Mouse (Mus musculus): Measurements from ENCODE around the gene Has1. TPM values are rescaled to one million over a fixed set of nuclear protein-coding genes. Genes with fewer than 3 reads are reported as not detected.

Gene Has1
- 0.78 and 1.2 TPM in 2 replicates for polyA plus RNA-seq (2014; fragmentation: Nextera tagmentation; extraction: Ambion mirVana)

DNA sequence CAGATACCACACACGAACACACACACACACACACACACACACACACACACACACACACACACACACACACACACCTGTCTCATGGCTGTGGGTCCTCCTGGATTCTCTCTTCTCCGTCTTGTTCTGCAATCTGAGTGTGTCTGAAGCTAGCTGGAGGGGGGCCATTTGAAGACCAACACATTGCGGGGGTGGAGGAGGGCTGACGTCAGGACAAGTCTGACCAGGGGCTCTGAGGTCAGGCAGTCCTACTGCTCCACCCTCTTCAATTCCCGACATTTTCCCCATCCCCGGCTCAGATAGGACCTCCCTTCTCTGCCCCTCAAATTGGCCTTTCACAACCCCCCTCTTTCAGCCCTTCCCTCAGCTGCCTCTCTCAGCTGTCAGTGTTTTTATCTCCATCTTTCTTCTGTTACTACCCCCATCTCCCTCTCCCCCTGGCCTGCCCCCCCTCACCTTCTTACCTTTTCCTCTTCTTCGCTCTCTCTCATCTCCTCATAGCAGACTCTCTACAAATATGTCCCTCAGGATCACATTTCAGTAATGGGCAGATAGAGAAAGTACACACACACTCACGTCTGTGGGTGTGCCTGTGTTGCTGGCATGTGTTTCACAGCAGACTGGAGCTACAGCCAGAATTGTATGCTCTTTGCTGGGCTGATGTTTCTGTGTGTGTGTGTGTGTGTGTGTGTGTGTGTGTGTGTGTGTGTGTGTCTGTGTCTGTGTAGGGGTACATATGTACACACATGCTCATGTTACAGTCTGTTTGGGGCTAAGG is at the start of gene Has1:
Has1 (minus strand) TSS at position 142 of the 775 bp plus-strand sequence.
- 72% methylated on average over 8 of the region's 8 CpGs for WGBS
- no peak within 1 kb of the TSS for H3K9ac ChIP-seq (replicated peaks; ENCODE audit: low read length)
- no peaks in the 10 kb centered on the region for H3K9me3 ChIP-seq (ENCODE audit: control insufficient read depth, low read length)
- no peak within 1 kb of the TSS for H3K27ac ChIP-seq (replicated peaks; ENCODE audit: low read depth, low read length)
- H3K36me3 ChIP-seq (ENCODE audit: control insufficient read depth, insufficient read depth, low read length): no peaks in the 10 kb centered on the region
- no peak for DNase-seq
- ATAC-seq (ENCODE audit: low FRiP score, low TSS enrichment): peak; percentile 34; the same call in 1 of the 2 replicates
- H3K4me3 ChIP-seq (replicated peaks; ENCODE audit: low read depth, low read length): no peak within 1 kb of the TSS
- no peaks in the 10 kb centered on the region for H3K27me3 ChIP-seq (ENCODE audit: control insufficient read depth, insufficient read depth, low read length)
- no peak within 1 kb of the TSS for H3K4me2 ChIP-seq (ENCODE audit: low read length)
- H3K4me1 ChIP-seq (ENCODE audit: control insufficient read depth, insufficient read depth, low read length): no peaks in the 10 kb centered on the region

DNA sequence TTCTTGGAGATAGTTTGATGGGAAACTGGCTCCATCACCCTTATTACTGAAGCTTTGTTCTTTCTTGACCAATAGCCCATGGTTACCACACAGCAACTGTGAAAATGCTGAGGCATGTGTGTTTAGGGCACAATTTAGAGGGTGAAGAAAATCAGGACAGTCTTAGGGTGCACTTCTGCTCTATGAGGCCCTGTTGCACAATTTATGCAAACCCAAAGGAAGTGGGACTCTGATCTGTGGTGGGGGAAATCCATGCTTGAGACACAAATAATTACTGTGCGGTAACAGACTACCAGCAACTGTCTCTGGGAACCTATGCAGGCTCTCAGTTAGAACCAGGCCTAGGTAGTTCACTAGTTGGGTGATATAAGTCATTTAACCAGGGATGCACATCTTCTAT is 45.8 kb upstream of the Has1 start:
- H3K4me1 ChIP-seq (ENCODE audit: control insufficient read depth, insufficient read depth, low read length): no peaks in the 10 kb centered on the region

DNA sequence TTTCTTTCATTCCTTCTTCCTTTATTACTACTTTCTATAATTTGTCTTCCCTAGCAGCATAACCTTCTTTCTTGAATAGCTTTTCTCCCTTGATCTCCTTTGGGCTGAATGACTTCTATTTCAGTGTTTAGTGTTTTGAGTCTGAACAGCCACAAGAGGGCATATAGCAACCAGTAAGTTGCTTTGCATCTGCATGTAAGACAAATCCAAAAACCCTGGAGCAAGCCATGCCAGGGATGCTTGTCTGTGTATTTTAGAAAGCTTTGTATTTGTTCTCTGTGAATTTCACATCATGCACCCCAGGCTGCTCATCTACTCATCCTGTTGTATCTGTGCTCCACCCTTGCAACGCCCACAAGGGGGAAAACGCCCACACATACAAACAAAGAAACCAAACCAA is 44.3 kb upstream of the Has1 start:
- no peaks in the 10 kb centered on the region for H3K36me3 ChIP-seq (ENCODE audit: control insufficient read depth, insufficient read depth, low read length)
- H3K9ac ChIP-seq (replicated peaks; ENCODE audit: low read length): no peak overlapping the region
- no peaks in the 10 kb centered on the region for H3K4me1 ChIP-seq (ENCODE audit: control insufficient read depth, insufficient read depth, low read length)
- WGBS: 80% methylated on average over 2 of the region's 2 CpGs
- no peak overlapping the region for H3K4me3 ChIP-seq (replicated peaks; ENCODE audit: low read depth, low read length)
- H3K9me3 ChIP-seq (ENCODE audit: control insufficient read depth, low read length): no peaks in the 10 kb centered on the region
- H3K27ac ChIP-seq (replicated peaks; ENCODE audit: low read depth, low read length): no peak overlapping the region
- no peaks in the 10 kb centered on the region for H3K27me3 ChIP-seq (ENCODE audit: control insufficient read depth, insufficient read depth, low read length)
- peak; percentile 78 for DNase-seq
- ATAC-seq (ENCODE audit: low FRiP score, low TSS enrichment): no peak
- H3K4me2 ChIP-seq (ENCODE audit: low read length): no peak overlapping the region

More for the DNA sequence above, 45.8 kb upstream of the Has1 start:
- Histone ChIP-seq H3K27me3 (ENCODE audit: control insufficient read depth, insufficient read depth, low read length) (no peaks in the 10 kb centered on the region), H3K9ac (replicated peaks; ENCODE audit: low read length) (no peak overlapping the region), H3K9me3 (ENCODE audit: control insufficient read depth, low read length) (no peaks in the 10 kb centered on the region), H3K4me2 (ENCODE audit: low read length) (no peak overlapping the region), H3K4me3 (replicated peaks; ENCODE audit: low read depth, low read length) (no peak overlapping the region), H3K36me3 (ENCODE audit: control insufficient read depth, insufficient read depth, low read length) (no peaks in the 10 kb centered on the region), H3K27ac (replicated peaks; ENCODE audit: low read depth, low read length) (no peak overlapping the region)
- ATAC-seq (ENCODE audit: low FRiP score, low TSS enrichment) (no peak), DNase-seq (no peak)
- 93% methylated on average over 1 of the region's 1 CpGs for WGBS

DNA sequence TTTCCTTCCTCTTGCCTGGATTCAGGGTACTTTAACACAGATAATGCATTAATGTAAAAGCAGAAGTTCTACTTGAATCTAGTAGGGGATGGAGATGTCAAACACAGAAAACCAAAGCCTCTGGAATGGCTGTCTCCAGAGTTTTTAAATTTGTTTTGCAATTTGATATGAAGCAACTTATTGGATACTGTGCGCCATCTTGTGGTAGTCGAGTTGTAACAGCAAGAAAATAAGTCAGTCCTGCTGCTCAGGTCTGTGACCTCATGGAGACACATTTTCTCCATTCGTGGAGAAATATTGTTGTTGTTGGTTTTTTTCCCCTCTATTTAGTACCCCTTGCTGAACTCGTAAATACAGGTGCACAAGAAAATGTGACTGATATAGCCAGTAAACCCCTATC is 41.0 kb upstream of the Has1 start:
- H3K4me1 ChIP-seq (ENCODE audit: control insufficient read depth, insufficient read depth, low read length): no peaks in the 10 kb centered on the region
- no peaks in the 10 kb centered on the region for H3K36me3 ChIP-seq (ENCODE audit: control insufficient read depth, insufficient read depth, low read length)
- no peaks in the 10 kb centered on the region for H3K27me3 ChIP-seq (ENCODE audit: control insufficient read depth, insufficient read depth, low read length)
- ATAC-seq (ENCODE audit: low FRiP score, low TSS enrichment) (no peak), DNase-seq (peak; percentile 87)
- H3K9me3 ChIP-seq (ENCODE audit: control insufficient read depth, low read length): no peaks in the 10 kb centered on the region
- H3K4me3 ChIP-seq (replicated peaks; ENCODE audit: low read depth, low read length): no peak overlapping the region
- WGBS: 5% methylated on average over 4 of the region's 4 CpGs
- H3K9ac ChIP-seq (replicated peaks; ENCODE audit: low read length): no peak overlapping the region
- no peak overlapping the region for H3K27ac ChIP-seq (replicated peaks; ENCODE audit: low read depth, low read length)
- no peak overlapping the region for H3K4me2 ChIP-seq (ENCODE audit: low read length)

DNA sequence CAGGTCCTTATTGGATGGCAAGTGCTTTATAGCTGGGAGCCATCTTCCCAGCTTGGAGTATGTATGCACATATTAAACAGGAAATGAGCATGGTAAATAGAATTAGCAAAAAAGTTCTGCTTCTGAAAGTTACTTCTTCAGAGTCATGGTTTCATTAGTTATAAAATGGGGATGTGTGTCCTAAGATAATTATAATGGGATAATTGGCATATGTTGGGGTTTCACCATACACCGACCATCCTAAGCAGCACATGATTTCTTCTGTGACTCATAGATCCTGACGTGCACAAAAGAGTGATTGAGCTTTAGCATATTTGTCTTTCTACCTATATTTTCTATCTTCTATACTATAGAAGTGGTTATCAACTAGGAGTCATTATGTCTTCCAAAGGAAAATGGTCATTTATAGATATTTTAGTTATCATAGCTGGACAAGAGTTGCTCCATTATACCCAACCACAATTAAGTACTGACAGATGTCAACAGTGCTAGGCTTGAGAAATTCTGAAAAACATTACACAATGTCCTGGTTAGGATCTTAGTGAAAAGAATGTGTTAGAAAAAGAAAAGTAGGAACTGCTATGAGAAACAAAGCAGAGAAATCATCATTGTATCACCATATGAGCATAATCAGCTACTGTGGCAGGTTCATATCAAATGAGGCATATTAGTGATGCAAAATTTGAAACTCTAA is 34.9 kb upstream of the Has1 start:
- ATAC-seq (ENCODE audit: low FRiP score, low TSS enrichment) (no peak), DNase-seq (no peak)
- H3K9ac ChIP-seq (replicated peaks; ENCODE audit: low read length): no peak overlapping the region
- no peak overlapping the region for H3K4me3 ChIP-seq (replicated peaks; ENCODE audit: low read depth, low read length)
- H3K27ac ChIP-seq (replicated peaks; ENCODE audit: low read depth, low read length): no peak overlapping the region
- H3K4me2 ChIP-seq (ENCODE audit: low read length): no peak overlapping the region
- H3K36me3 ChIP-seq (ENCODE audit: control insufficient read depth, insufficient read depth, low read length): no peaks in the 10 kb centered on the region
- no peaks in the 10 kb centered on the region for H3K9me3 ChIP-seq (ENCODE audit: control insufficient read depth, low read length)
- H3K27me3 ChIP-seq (ENCODE audit: control insufficient read depth, insufficient read depth, low read length): no peaks in the 10 kb centered on the region
- H3K4me1 ChIP-seq (ENCODE audit: control insufficient read depth, insufficient read depth, low read length): no peaks in the 10 kb centered on the region
- 87% methylated on average over 2 of the region's 2 CpGs for WGBS

DNA sequence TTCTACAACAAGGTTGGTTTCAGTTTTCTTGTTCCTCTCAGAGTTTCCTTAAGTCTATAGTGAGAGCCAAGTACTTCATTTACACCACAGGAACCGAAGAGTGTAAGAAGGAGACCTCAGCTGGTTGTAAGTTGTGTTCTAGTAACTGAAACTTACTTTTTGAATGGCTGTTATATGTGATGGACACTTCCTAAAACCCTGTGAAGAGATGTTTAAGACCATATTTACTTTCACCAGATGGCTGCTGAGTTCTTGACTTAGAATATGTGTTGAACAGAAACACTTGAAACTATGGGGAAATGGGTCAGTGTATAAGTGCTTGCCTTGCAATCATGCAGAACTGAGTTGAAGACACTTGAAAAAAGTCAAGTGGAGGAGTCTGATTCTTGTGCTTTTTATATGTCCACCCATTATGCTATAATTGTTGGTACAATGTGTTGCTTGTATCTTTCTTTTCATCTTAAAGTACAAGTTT is 32.8 kb upstream of the Has1 start, which contains the start of the genes Fpr2 and Fpr3:
Fpr2 (plus strand) TSS at position 51 of the 475 bp plus-strand sequence.
Fpr3 (plus strand) TSS at position 79 of the 475 bp plus-strand sequence.
- WGBS: 45% methylated on average over 1 of the region's 1 CpGs
- H3K9ac ChIP-seq (replicated peaks; ENCODE audit: low read length): no peak within 1 kb of the TSS
- H3K4me1 ChIP-seq (ENCODE audit: control insufficient read depth, insufficient read depth, low read length): no peaks in the 10 kb centered on the region
- no peak within 1 kb of the TSS for H3K27ac ChIP-seq (replicated peaks; ENCODE audit: low read depth, low read length)
- H3K4me2 ChIP-seq (ENCODE audit: low read length): no peak within 1 kb of the TSS
- H3K4me3 ChIP-seq (replicated peaks; ENCODE audit: low read depth, low read length): no peak within 1 kb of the TSS
- H3K9me3 ChIP-seq (ENCODE audit: control insufficient read depth, low read length): no peaks in the 10 kb centered on the region
- H3K36me3 ChIP-seq (ENCODE audit: control insufficient read depth, insufficient read depth, low read length): no peaks in the 10 kb centered on the region
- DNase-seq (no peak), ATAC-seq (ENCODE audit: low FRiP score, low TSS enrichment) (no peak)
- H3K27me3 ChIP-seq (ENCODE audit: control insufficient read depth, insufficient read depth, low read length): no peaks in the 10 kb centered on the region

DNA sequence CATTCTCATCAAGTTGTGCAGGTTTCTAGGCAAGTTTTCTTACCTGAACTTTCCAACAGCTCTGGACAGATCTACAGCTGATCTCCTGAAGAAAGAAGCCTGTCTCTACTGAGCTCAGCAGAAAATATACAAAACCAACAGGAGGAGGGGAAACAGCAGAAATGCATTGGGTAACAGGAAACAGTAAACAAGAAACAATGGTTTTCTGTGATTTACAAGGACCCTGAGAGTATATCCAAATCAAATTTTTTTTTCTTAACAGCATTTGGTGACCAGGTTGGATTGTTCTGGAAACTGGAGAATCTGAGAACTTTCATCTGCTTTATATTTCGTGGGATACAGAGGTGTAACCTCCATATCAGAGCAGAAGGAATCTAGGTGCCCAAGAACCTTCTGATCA is 28.8 kb upstream of the Has1 start, which contains the start of gene Fpr1:
Fpr1 (minus strand) TSS at position 101 of the 400 bp plus-strand sequence.
- Histone ChIP-seq H3K27ac (replicated peaks; ENCODE audit: low read depth, low read length) (no peak within 1 kb of the TSS), H3K9me3 (ENCODE audit: control insufficient read depth, low read length) (no peaks in the 10 kb centered on the region), H3K9ac (replicated peaks; ENCODE audit: low read length) (no peak within 1 kb of the TSS), H3K4me3 (replicated peaks; ENCODE audit: low read depth, low read length) (no peak within 1 kb of the TSS), H3K27me3 (ENCODE audit: control insufficient read depth, insufficient read depth, low read length) (no peaks in the 10 kb centered on the region), H3K36me3 (ENCODE audit: control insufficient read depth, insufficient read depth, low read length) (no peaks in the 10 kb centered on the region), H3K4me1 (ENCODE audit: control insufficient read depth, insufficient read depth, low read length) (no peaks in the 10 kb centered on the region), H3K4me2 (ENCODE audit: low read length) (no peak within 1 kb of the TSS)
- no peak for ATAC-seq (ENCODE audit: low FRiP score, low TSS enrichment)
- DNase-seq: no peak
- WGBS: 60% methylated on average over 1 of the region's 1 CpGs

DNA sequence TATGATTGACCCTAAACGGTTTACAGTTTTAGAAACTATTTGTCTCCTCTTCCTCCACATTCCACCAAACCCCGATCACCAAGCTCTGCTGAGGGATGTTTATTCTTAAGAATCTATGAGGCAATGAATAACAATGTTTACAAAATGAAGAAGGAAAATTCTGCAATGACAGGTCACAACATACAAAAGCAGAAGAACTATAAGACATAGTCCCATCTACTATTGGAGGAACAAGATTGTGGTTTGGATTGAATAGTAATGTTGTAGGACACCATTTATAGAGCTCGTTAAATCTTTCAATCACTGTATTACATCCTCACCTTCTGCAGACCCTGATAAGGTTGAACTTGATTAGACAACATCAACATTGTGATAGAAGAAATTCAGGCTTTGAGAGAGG is 27.7 kb upstream of the Has1 start:
- no peak overlapping the region for H3K4me3 ChIP-seq (replicated peaks; ENCODE audit: low read depth, low read length)
- no peaks in the 10 kb centered on the region for H3K4me1 ChIP-seq (ENCODE audit: control insufficient read depth, insufficient read depth, low read length)
- 89% methylated on average over 3 of the region's 3 CpGs for WGBS
- no peak for DNase-seq
- H3K9ac ChIP-seq (replicated peaks; ENCODE audit: low read length): no peak overlapping the region
- H3K36me3 ChIP-seq (ENCODE audit: control insufficient read depth, insufficient read depth, low read length): no peaks in the 10 kb centered on the region
- H3K9me3 ChIP-seq (ENCODE audit: control insufficient read depth, low read length): no peaks in the 10 kb centered on the region
- H3K27ac ChIP-seq (replicated peaks; ENCODE audit: low read depth, low read length): no peak overlapping the region
- H3K4me2 ChIP-seq (ENCODE audit: low read length): no peak overlapping the region
- H3K27me3 ChIP-seq (ENCODE audit: control insufficient read depth, insufficient read depth, low read length): no peaks in the 10 kb centered on the region
- ATAC-seq (ENCODE audit: low FRiP score, low TSS enrichment): no peak

Measured in midbrain, embryonic 14.5 days (tissue).